Mouse (Mus musculus) adrenal gland, adult 2 months (tissue): ENCODE measurements around the gene Cadps. TPM values are rescaled to one million over a fixed set of nuclear protein-coding genes. Genes with fewer than 3 reads are reported as not detected.
A peak's percentile ranks its signal among the peaks of the same experiment; 100 is the strongest.
"Not testable (repeated sequence)": the region's sequence is repeated elsewhere in the genome, so short reads cannot be mapped to it uniquely, and the experiment has no call there.

Experiments used
- DNase-seq: peaks from one replicate; pipeline ENCODE4 v3.0.0; 2021
- polyA plus RNA-seq: library from polyadenylated mRNA; depleted of rRNA; stranded (reverse); fragments of >200 nt; gene quantifications from 2 replicates; pipeline ENCODE4 v1.2.3, GENCODE M21; 2012
- total RNA-seq, 2 experiments: library from RNA; stranded (reverse); gene quantifications; 2 replicates each; pipeline ENCODE4 v1.2.3; 2021

Gene Cadps
- total and polyA plus RNA-seq, 3 experiments, result 1.3 to 10.9 (median 8.8) TPM

DNA sequence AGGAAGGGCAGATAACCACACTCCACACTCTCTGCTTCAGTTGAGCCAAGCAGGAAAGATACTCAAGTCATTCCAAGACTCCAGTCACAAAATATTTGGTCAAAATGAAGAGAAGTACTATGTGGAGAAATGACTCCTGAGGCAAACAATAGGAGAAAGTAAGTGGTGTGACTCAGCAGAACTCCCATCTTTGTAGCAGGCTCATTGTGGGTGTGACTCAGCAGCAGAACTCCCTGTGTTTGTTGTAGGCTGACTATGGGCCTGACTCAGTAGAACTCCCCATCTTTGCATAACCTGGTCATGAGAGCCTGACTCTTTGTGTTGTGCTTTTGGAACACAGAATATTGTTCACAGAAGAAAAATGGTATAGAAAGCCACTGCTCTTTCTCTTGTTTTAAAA is 231.1 kb downstream of the Cadps start:
- no peak for DNase-seq

- DNase-seq, result no peak
Measured at GRCm38 (mm10) chr14:12583536-12583935, 239.3 kb downstream of the Cadps start.

DNA sequence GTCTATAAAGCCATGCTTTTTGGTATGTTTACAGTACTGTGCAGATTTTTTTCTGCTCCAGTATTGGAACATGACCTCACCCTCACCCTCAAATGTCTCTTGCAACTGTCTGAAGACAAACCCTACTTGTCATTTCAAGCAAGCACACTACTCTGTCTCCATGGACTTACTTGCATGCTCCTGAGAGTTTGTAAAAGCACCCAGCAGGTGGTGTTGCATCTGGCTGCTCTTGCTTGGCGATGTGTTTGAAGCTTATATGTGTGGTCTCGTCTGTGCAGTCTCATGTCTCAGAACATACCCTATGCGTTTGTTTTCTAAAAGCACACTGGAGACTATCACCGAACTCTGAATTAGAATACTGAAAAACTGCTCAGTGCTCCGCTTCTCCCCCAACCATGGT is 241.2 kb downstream of the Cadps start:
- no peak for DNase-seq

DNA sequence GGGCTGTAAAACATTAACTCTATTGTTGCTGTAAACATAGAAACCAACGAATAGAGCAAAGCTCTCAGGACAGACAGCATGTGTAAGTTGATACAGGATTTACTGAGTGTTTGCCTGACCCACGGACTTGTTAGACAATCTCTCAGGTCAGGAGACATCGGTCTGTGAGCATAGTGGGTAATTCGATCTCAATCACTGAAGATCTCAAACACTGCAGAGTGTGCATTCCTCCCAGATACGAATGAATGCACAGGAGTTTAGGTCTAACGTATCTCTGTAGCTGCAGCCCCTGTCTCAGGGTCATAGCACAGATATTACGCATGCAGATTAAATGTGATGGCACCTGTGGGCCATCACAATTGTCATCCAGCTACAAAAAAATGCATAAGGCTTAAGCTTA is 242.1 kb downstream of the Cadps start:
- DNase-seq, result no peak

DNA sequence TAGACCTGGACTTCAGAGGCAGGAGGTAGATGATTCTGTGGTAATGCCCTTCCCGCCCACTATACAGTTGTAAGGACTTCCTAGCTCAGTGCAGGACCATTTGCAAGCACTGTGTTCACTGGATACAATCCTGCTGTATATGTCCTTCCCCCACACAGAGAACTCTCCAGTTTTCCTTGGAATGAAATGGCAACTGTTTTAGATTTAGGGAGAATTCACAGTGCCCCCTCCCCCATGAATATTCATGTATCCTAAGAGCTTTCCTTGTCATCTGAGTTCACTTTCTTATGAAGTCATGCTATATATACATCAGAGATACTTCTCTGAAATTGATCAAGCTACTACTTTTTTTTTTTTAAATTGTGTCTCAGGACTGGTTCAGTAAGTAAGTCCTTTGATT is 244.7 kb downstream of the Cadps start:
- no peak for DNase-seq

DNA sequence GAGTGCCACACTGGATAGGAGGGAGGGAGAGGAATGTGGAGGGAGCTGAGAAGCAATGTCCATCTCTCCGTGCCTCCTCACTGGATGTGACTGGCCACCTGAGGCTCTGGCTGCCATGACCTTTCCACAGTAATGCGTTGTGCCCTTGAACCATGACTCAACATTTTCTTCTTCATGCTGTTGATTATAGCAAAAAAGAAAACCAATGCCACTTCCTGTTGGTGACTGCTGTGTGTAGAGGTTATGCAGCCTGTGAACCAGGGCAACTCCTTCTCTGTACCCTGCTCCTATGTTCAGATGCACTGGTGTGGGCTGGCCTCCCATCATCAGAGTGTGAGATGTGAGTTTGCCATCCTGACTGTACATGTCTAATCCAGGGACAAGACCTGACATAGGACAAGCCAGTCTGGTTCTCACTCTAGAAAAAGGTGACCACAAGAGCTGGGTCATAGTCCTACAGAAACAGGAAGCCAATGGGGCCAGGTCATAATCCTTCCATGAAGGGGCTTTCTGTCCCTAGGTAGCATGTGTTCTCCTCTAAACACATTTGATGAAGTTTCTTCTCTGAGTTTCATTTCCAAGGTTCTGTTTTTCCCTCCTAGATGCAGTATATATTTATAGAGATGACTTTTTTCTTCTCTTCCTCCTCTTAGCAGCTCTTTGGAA is 245.3 kb downstream of the Cadps start:
- DNase-seq, result peak; percentile 34

DNA sequence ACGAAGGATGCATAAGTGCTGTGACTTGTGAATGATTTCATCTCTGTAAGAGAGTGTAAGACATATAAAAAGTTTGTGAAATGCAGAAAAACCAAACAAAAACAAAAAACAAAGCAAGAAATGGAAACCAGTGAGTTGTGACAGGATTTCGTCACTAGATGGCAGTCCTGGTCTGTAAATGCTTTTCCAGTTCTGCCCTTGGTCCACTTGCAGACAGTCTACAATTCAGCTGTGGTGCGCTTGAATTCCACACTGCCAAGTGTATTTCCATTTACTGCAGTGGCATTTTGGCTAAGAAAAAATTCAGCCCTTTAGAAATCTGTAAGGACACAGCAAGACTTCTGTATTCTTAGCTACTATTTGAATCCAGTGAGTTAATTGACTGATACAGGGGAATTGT is 247.8 kb downstream of the Cadps start:
- peak; percentile 16 for DNase-seq

DNA sequence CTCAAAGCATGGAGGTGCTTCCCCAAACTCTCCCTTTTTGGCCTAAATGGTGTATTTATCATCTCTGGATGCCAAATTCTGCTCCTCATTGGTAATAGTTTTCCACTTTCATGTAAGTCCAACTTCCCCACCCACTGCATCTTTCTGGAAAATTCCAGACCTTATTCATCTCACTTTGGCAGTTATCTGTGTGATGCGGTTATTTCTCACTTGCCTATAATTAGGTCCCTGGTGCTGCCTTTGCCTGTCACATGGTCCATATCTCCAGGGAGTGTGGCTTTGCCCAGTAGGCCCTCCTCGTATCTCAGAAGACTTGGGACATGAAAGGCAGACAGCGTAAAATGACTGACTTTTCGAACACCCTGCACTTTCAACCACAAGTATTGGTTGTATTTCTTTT is 248.5 kb downstream of the Cadps start:
- no peak for DNase-seq

- not testable (repeated sequence) for DNase-seq
Measured at GRCm38 (mm10) chr14:12561730-12562129, 261.1 kb downstream of the Cadps start.

DNA sequence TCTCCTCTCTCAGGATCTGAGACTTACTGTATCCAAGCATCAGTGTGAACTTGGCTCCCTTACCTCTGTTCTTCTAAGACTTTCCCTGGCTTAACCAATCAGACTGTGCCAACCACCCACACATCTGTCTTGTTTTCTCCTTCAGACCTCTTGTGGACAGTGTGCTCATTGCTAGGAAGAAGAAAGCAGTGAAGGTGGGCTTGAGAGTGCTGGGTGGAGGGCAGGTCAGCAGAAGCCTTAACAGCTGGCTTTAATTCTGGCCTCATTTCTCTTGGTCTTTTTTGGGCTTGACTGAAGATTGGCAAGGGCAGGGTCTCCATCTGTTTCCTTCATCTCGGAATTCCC is 262.7 kb downstream of the Cadps start:
- no peak for DNase-seq

DNA sequence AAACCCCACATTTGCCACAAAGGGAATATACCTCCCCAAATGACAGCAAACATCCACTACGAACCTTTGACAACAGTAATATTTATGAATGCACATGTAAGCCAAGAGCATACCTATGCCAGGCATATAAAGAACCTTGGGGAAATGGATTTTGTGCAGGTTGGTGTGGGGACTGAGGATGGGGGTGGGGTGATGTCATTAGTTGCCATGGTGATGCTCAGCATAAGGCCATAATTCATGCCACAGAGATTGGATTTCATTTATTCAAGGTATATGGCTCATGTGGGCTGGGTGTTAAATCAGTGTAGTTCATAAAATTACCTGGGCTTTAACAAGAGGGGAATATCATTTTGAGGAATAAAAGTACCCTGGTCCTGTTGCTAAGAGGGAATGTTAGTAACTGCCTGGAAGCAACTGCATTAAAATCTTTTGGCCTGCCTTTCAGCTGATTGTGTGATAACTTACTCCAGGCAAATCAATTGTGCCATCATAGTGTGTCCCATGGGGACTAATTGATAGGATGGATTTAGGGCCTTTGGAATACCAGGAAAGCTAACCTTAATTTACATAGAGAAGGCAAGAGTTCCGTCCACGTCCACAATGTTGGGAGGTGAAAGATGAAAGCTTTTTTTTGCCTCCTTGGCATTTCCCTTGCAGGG is 263.2 kb downstream of the Cadps start:
- DNase-seq, result no peak

GRCm38 (mm10) chr14:12558920-12559573 is 263.8 kb downstream of the Cadps start:
- DNase-seq, result no peak

GRCm38 (mm10) chr14:12554486-12554885 is 268.4 kb downstream of the Cadps start:
- no peak for DNase-seq

- no peak for DNase-seq
Measured at GRCm38 (mm10) chr14:12551353-12551752, 271.5 kb downstream of the Cadps start.

GRCm38 (mm10) chr14:12550931-12551330 is 271.9 kb downstream of the Cadps start:
- no peak for DNase-seq

- DNase-seq, result no peak
Measured at GRCm38 (mm10) chr14:12549290-12549689, 273.6 kb downstream of the Cadps start.

GRCm38 (mm10) chr14:12547496-12547895 is 275.4 kb downstream of the Cadps start:
- no peak for DNase-seq

DNA sequence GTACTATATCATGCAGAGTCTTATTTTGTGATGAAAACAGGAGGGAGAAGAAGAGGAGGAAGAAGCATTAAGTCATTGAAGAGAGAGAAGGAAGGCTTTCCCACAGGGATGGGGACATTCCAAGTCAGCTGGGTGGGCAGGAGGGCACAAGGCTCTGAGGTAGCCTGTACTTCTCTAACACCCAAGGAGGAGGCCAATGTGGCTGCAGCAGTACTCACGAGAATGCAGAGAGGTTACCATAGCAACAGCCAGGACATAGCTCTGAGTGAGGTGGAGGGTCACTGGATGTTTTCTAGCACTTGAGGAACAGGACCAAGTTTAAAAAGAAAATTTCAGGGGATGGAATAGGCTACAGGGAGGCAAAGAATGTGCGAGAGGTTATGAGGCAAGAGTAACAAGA is 281.1 kb downstream of the Cadps start:
- no peak for DNase-seq

DNA sequence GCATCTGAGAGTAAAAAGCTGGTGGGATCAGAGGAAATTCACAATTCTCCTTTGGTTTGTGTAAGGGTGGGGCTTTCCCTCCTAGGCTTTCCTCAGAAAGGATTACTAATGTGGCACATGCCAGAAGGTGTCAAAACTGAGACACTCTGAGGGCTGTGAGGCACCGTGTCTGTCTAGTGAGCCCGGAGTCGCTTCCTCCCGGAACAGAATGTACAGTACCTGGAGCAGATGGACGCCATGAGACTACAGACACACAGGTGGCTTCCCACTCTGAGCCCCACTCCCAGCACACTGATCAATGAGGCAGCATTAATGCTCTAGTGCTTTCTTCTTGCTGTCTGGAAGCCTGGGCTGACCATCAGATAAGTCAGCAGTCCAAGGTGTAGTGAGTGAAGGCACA is 283.8 kb downstream of the Cadps start:
- DNase-seq, result no peak

DNA sequence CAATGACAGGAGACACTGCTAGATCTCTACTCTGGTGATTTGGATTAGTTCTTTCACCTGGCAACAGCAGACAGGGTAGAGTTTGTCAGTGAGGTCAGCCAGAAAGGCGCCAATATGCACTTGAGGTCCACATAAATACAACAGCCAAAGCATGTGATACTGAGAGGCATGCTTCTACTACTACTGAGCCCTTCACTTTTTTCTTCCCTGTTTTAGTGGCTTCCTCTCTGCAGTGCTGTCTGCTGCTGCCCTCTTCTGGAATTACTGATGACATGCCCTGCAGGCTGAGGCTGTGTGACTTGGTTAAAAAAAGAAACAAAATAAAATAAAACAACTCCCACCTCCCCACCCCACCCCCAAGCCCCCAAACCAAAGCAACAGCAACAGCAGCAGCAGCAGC is 291.8 kb downstream of the Cadps start:
- peak; percentile 27 for DNase-seq

- no peak for DNase-seq
Measured at GRCm38 (mm10) chr14:12530554-12530953, 292.3 kb downstream of the Cadps start.

DNA sequence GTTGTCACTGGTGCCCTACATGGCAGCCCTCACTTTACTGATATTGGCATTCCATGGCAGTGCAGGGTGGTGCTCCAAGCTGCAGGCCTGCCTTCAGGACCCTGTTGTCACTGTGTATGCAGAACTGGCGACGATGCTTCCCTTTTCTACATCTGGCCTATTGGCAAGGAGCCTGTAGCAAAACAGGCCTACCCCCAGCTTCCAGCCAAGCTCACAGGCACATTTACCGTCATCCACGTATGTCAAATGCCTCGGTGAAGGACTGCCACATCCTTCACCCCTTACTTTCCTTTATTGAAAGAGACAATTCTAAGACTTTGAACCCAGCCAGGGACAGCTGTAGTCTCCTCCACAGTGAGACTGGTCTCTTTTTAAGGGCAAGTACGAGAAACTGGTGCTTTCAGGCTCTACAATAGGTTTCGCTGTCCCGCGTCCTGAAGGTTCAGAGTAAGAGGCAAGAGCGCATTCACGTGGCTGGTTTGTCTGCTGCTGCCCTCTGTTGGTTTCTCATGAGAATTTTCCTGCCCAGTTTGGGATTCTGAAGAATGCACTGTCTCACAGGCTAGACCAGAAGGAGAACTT is 292.8 kb downstream of the Cadps start:
- DNase-seq, result peak; percentile 35

DNA sequence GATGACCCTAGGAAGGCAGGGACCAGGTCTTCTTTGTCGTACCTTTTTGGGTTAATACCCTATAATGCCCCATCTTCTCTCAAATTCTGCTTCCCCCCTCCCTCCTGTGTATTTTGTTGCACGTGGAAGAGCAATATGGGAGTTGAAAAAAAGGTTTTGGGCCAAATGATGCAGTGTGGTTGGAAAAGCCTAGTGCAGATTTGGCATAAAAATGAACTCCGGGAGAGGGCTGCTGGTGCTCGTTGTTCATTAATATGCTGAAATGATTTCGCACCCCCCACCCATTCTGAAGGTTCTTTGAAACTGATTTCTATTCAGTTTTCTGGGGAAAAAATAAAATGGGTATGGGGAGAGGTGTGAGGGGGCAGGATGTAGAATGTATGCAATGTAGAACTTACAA is 295.6 kb downstream of the Cadps start:
- DNase-seq, result no peak
